1 mouse cellular context compared by ENCODE assay signal in genomic region chr13:77140890-77141289, GRCm38 (mm10).
A peak's percentile ranks its signal among the peaks of the same experiment; 100 is the strongest.
TF ChIP-seq lines count a peak whose summit lies in the region.

No protein-coding gene starts in this region.

TF ChIP-seq in CH12.LX, 34 proteins besides CTCF, POLR2A, EP300 and RAD21 (continued from another document):
- peak; percentile 97 for TF ChIP-seq IRF4 (IDR thresholded peaks at IDR 0.05; ENCODE audit: low read depth, low read length)
- TF ChIP-seq E2F4 (IDR thresholded peaks at IDR 0.05; ENCODE audit: insufficient replicate concordance, low read depth, low read length): peak; percentile 75; the same call in 1 of the 2 replicates
- TF ChIP-seq ZKSCAN1 (IDR thresholded peaks at IDR 0.05; ENCODE audit: borderline replicate concordance, low read depth, low read length): no peak
- TF ChIP-seq ZC3H11A (IDR thresholded peaks at IDR 0.05; ENCODE audit: low read depth, low read length): no peak
- peak; percentile 88 for TF ChIP-seq ETS1 (conservative IDR thresholded peaks at IDR 0.05; ENCODE audit: low read depth, low read length)
TF ChIP-seq in CH12.LX: peak in this region for 19.
